Mouse (Mus musculus): ENCODE results near the gene Add2. TPM values are rescaled to one million over a fixed set of nuclear protein-coding genes. Genes with fewer than 3 reads are reported as not detected.

Gene Add2
- polyA plus RNA-seq, 1 experiment from 2014 or later = 2.6 TPM

DNA sequence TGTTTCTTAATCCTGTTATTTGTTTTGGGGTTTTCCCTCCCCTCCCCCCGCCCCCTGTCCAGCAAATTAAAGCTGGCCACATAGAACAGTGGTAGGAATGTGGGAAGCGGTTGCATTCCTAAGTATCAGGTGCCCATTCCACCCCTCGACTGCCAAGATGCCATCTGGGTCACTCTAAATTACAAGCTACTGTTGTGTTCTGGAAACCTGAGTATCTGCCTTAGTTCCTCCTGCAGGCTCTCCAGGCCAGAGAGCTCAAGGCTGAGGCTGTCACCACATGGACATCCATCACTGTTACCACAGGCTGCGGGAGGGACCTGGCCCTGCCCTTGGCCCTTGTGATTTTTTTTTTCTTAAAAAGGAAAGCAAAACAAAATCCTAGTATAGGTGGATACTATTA is 140.7 kb downstream of the Add2 start:
- H3K4me2 ChIP-seq (replicated peaks; ENCODE audit: low read depth, low read length) = no peak overlapping the region
- H3K27me3 ChIP-seq (ENCODE audit: control insufficient read depth, insufficient read depth, low read length) = peaks cover 2% of the 10 kb centered on the region; the same call in 1 of the 2 replicates
- H3K36me3 ChIP-seq (ENCODE audit: control insufficient read depth, insufficient read depth, low read length) = no peaks in the 10 kb centered on the region
- H3K9me3 ChIP-seq (ENCODE audit: control insufficient read depth, low read length) = no peaks in the 10 kb centered on the region
- no peak overlapping the region for H3K27ac ChIP-seq (ENCODE audit: low read depth, low read length)
- H3K4me3 ChIP-seq (ENCODE audit: low read length) = no peak overlapping the region
- WGBS = 23% methylated on average over 4 of the region's 4 CpGs
- no peak overlapping the region for H3K9ac ChIP-seq (ENCODE audit: low read depth, low read length)
- ATAC-seq (ENCODE audit: low FRiP score, low TSS enrichment) = peak; percentile 82
- no peaks in the 10 kb centered on the region; the same call in 1 of the 2 replicates for H3K4me1 ChIP-seq (ENCODE audit: control insufficient read depth, insufficient read depth, low read length)

Other genes starting within 250 kb of the Add2 start
- not detected in 2 replicates for gene Nat8f6, start 207.7 kb upstream of the Add2 start, polyA plus RNA-seq (2014; fragmentation: Nextera tagmentation; extraction: Ambion mirVana)
- gene Nat8f5, start 207.7 kb upstream of the Add2 start, polyA plus RNA-seq (2014; fragmentation: Nextera tagmentation; extraction: Ambion mirVana) = not detected in 2 replicates
- 0.29 and 0.64 TPM in 2 replicates for gene Nat8, start 196.6 kb upstream of the Add2 start, polyA plus RNA-seq (2014; fragmentation: Nextera tagmentation; extraction: Ambion mirVana)
- gene Nat8f2, start 159.5 kb upstream of the Add2 start, polyA plus RNA-seq (2014; fragmentation: Nextera tagmentation; extraction: Ambion mirVana) = 0.23 and 0.89 TPM in 2 replicates
- 2.7 and 5.8 TPM in 2 replicates for gene Nat8f4, start 123.8 kb upstream of the Add2 start, polyA plus RNA-seq (2014; fragmentation: Nextera tagmentation; extraction: Ambion mirVana)
- gene Tprkb, start 116.8 kb upstream of the Add2 start, polyA plus RNA-seq (2014; fragmentation: Nextera tagmentation; extraction: Ambion mirVana) = 34.2 and 39.9 TPM in 2 replicates
- 8.5 and 9.6 TPM in 2 replicates for gene Nat8f1, start 113.0 kb upstream of the Add2 start, polyA plus RNA-seq (2014; fragmentation: Nextera tagmentation; extraction: Ambion mirVana)
- gene Dusp11, start 67.0 kb upstream of the Add2 start, polyA plus RNA-seq (2014; fragmentation: Nextera tagmentation; extraction: Ambion mirVana) = 36.0 and 62.8 TPM in 2 replicates
- gene Figla, start 12.5 kb upstream of the Add2 start, polyA plus RNA-seq (2014; fragmentation: Nextera tagmentation; extraction: Ambion mirVana) = not detected in 2 replicates
- 5.1 and 12.3 TPM in 2 replicates for gene Tgfa, start 166.5 kb downstream of the Add2 start, polyA plus RNA-seq (2014; fragmentation: Nextera tagmentation; extraction: Ambion mirVana)

Measured in kidney, embryonic 14.5 days (tissue).